Mouse (Mus musculus) activated CD4-positive, CD25-positive, alpha-beta regulatory T cell (primary cell): ENCODE measurements around the gene Mib2. TPM values are rescaled to one million over a fixed set of nuclear protein-coding genes. Genes with fewer than 3 reads are reported as not detected.

Experiments used
- polyA plus RNA-seq, 2 experiments: library from polyadenylated mRNA; unstranded; fragments of 100-300 nt; shearing (Covaris generic); gene quantifications; one replicate each; pipeline ENCODE4 v1.2.1; 2017

Mib2 gene
- polyA plus RNA-seq, result 10 to 100 TPM; 21.5 to 27.7 TPM

DNA sequence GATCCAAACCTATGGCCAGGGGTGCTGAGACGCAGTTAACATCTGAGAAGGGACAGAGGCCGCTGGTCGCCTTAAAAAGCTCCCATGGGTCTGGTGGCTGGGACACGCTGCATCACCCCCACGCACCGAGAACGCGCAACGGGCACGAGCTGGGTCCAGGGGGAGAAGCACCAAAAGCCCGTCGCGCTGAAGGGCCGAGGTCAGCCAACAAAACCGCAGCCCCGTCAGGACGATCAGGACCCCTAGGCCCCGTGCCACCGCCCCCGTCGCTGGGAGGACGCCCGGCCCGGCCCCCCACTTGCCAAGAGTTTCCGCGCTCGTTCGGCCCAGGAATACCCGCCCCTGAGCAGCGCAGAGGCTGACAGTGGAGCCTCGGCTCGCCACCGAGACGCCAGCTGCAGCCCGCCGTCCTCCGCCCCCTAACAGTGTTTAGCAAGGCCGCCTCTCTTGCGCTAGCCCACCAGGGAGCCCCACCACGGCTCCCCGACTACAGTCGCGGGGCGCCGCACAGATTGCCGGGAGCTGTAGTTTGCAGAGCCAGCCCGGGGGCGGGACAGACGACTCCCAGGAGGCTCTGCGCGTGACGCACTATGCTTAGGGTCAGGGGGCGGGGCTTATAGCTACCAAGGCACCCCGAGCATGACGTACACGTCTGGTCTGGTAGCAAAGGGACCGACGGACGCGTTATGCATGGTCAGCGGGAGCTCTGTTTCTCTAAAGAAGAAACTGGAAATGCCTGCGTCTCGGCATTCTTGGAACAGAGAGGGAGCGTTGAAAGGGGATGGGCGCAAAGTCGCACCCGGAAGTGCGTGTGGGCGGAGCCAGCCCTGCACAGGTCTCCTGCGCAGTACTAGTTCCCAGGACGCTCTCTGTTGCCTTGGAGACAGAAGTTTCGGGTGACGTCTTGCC lies at the start of gene Mib2:
Mib2 (minus strand) TSS at position 510 of the 909 bp plus-strand sequence.

DNA sequence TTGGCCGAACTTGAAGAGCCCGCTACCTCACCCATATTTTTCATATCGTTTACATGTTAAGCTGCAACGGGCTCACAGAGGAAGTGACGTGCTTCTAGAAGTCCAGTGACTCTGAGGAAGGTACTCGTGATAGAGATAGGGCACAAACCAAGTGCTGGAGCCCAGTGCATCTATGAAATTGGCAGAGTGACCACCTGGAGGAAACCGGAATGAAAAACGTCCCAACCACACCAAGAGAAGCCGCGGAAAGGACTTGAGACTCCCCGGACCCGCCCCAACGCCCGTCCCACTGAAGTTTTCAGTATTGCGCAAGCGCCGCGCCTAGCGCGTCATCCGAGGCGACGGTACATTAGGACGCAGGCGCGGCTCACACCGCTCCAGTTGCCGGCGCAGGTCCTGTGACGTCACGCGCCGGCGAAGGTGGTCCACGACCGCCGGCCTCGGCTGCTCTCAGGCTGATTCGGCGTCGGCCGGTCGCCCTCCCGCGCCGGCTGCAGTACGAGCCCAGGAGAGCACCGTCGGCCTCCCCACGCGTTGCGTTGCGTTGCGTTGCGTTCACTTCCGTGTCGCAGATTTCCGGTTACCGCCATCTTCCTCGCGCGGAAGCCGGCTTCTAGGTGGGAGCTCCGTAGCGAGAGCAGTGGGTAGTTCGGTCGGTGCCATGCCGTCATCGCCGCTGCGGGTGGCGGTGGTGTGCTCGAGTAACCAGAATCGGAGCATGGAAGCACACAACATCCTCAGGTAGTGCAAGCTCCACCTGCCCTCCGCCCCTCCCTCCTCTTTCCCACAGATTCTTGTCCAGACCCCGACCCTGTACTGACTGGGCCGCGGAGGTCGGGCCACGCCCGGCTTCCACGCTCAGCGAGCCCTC lies 36.0 kb upstream of the Mib2 start, which contains the start of gene Ssu72:
Ssu72 (plus strand) TSS at position 80 of the 871 bp plus-strand sequence.

GRCm38 (mm10) chr4:155694111-155694481 lies 25.1 kb upstream of the Mib2 start, which contains the start of gene Fndc10:
Gene Fndc10 (plus strand): TSS chr4:155694342.

DNA sequence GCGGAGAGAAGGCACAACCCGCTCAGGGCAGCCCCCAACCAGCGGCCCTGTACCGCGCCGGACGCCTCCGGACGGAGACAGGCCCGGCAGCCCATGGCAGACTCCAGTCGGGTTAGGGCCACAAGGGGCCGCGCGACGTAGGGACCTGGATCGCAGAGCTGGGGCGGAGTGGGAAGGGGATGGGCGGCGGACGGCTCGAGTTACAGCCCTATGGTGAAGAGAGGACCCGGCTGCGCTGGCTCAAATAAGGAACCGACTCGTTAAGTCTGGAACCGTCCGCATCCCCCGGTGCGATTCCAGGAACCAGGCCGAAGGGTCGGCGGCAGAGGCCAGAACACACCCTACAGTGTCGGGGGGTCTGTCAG lies 15.9 kb downstream of the Mib2 start, which contains the start of gene Mmp23:
Mmp23 (minus strand) TSS at position 299 of the 365 bp plus-strand sequence.

DNA sequence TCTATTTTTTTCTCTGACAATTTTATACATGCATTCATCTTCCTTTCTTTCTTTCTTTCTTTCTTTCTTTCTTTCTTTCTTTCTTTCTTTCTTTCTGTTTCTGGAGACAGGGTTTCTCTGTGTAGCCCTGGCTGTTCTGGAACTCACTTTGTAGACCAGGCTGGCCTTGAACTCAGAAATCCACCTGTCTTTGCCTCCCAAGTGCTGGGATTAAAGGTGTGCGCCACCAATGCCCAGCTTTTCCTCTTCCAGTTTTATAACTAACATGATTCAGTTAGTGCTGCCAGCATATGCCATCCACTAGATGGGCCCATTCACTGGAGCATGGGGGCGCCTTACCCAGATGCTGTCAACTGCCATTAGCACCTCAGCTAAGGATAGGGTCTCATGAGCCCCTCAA lies 23.7 kb downstream of the Mib2 start, which contains the start of gene Gm10563:
Gm10563 (minus strand) TSS at position 101 of the 400 bp plus-strand sequence.

DNA sequence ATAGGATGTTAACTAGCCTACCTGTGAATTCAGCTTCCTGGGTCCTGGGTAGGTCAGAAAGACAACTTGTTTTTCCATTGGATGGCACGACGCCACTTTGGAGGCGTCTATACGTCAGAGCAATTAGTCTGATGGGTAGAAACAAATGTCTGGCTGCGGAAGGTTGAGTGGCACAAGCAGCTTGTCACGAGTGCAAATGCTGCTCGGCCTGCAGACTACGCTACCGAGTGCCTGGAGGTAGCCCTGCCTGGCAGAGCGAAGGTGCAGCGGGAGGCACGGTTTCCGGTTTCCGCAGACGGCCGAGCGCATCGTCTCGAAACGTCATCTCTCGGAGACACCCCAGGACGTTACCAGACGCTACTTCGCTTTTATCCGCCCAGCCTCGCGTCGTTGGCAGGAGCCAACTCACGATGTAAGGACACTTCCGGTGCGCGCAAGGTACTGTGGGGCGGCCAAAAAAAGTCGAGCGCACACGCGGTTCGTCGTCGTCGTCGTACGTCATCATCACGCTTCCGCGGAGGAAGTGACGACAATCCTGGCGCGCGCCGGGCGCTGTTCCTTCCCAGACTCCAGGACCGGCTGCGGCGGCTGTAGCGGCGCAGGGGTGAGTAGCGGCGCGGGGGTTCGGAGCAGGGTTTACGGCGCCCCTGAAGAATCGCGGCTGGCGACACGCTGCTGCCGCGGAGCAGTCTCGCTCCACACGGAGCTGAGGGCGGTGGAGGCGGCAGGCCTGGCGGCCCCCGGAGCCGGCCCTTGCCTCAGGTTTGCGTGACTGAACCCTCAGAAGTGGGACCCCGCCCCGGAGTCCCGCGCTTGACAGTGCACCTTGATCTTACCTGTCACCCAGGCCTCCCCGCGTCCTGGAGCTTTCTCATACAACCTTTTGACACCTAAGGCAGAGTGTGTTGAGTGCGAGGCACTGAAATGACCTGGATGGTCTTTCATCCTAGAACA lies 44.4 kb downstream of the Mib2 start, which contains the start of gene Cdk11b:
Cdk11b (plus strand) TSS at position 517 of the 954 bp plus-strand sequence.

Other genes with a start within 250 kb of the Mib2 start
- under 1 TPM in 1 of 2 experiments, not detected in 1; 0.20 TPM for gene Tmem52, start 200.1 kb downstream of the Mib2 start, polyA plus RNA-seq
- gene Gnb1, start 177.8 kb downstream of the Mib2 start, polyA plus RNA-seq, result 100 to 1,000 TPM; 375 to 448 TPM
- gene Nadk, start 106.8 kb downstream of the Mib2 start, polyA plus RNA-seq, result 100 to 1,000 TPM in 1 of 2 experiments, 10 to 100 TPM in 1; 95.0 to 127 TPM
- 10 to 100 TPM in 1 of 2 experiments, 1 to 10 TPM in 1; 8.8 to 10.8 TPM for gene Slc35e2, start 67.8 kb downstream of the Mib2 start, polyA plus RNA-seq
- gene Cdk11b, start 44.3 kb downstream of the Mib2 start, polyA plus RNA-seq, result 100 to 1,000 TPM; 107 to 146 TPM
- gene Gm10563, start 23.8 kb downstream of the Mib2 start, polyA plus RNA-seq, result not detected
- 1 to 10 TPM in 1 of 2 experiments, under 1 TPM in 1; 0.26 to 1.1 TPM for gene Mmp23, start 15.8 kb downstream of the Mib2 start, polyA plus RNA-seq
- gene Fndc10, start 25.1 kb upstream of the Mib2 start, polyA plus RNA-seq, result 10 to 100 TPM in 1 of 2 experiments, 1 to 10 TPM in 1; 7.2 to 41.1 TPM
- gene Ssu72, start 35.6 kb upstream of the Mib2 start, polyA plus RNA-seq, result 100 to 1,000 TPM; 177 to 184 TPM
- 1 to 10 TPM; 1.2 to 1.5 TPM for gene Tmem240, start 65.6 kb upstream of the Mib2 start, polyA plus RNA-seq
- 10 to 100 TPM; 45.1 to 52.5 TPM for gene Atad3a, start 91.9 kb upstream of the Mib2 start, polyA plus RNA-seq
- gene Vwa1, start 105.5 kb upstream of the Mib2 start, polyA plus RNA-seq, result under 1 TPM in 1 of 2 experiments, not detected in 1; 0.25 TPM
- gene Tmem88b, start 116.7 kb upstream of the Mib2 start, polyA plus RNA-seq, result under 1 TPM in 1 of 2 experiments, not detected in 1; 0.05 TPM
- under 1 TPM in 1 of 2 experiments, not detected in 1; 0.66 TPM for gene Ankrd65, start 121.2 kb upstream of the Mib2 start, polyA plus RNA-seq
- gene Mrpl20, start 133.7 kb upstream of the Mib2 start, polyA plus RNA-seq, result 100 to 1,000 TPM; 139 to 192 TPM
- gene Ccnl2, start 143.3 kb upstream of the Mib2 start, polyA plus RNA-seq, result 100 to 1,000 TPM; 248 to 258 TPM
- 100 to 1,000 TPM; 185 to 200 TPM for gene Aurkaip1, start 162.1 kb upstream of the Mib2 start, polyA plus RNA-seq
- 1 to 10 TPM; 1.3 to 2.7 TPM for gene Mxra8, start 170.5 kb upstream of the Mib2 start, polyA plus RNA-seq
- gene Dvl1, start 178.2 kb upstream of the Mib2 start, polyA plus RNA-seq, result 10 to 100 TPM; 38.5 to 41.0 TPM
- gene Tas1r3, start 194.2 kb upstream of the Mib2 start, polyA plus RNA-seq, result under 1 TPM; 0.37 to 0.61 TPM
- gene Cptp, start 200.2 kb upstream of the Mib2 start, polyA plus RNA-seq, result 10 to 100 TPM; 13.6 to 15.3 TPM
- 100 to 1,000 TPM in 1 of 2 experiments, 10 to 100 TPM in 1; 98.2 to 112 TPM for gene Ints11, start 200.3 kb upstream of the Mib2 start, polyA plus RNA-seq
- gene Pusl1, start 222.6 kb upstream of the Mib2 start, polyA plus RNA-seq, result 10 to 100 TPM; 22.5 to 39.9 TPM
- gene Acap3, start 222.6 kb upstream of the Mib2 start, polyA plus RNA-seq, result 10 to 100 TPM; 16.0 to 29.5 TPM